Mouse (Mus musculus) intestine, embryonic 14.5 days (tissue): ENCODE results near the gene Stx6. TPM values are rescaled to one million over a fixed set of nuclear protein-coding genes. Genes with fewer than 3 reads are reported as not detected.

Experiments
- polyA plus RNA-seq: library from polyadenylated mRNA; unstranded; fragments of >200 nt; fragmentation: Nextera tagmentation; extraction: Ambion mirVana; gene quantifications from 2 replicates; pipeline ENCODE4 v1.2.1, GENCODE M21; 2014

Gene Stx6
- polyA plus RNA-seq, 1 experiment from 2014 or later, result 69.4 TPM

Other genes with a start within 250 kb of the Stx6 start
- 6.0 and 6.7 TPM in 2 replicates for gene Ier5, start 59.1 kb upstream of the Stx6 start, polyA plus RNA-seq
- 6.3 and 6.8 TPM in 2 replicates for gene Mr1, start 11.9 kb upstream of the Stx6 start, polyA plus RNA-seq
- 2.5 and 3.0 TPM in 2 replicates for gene BC034090, start 85.7 kb downstream of the Stx6 start, polyA plus RNA-seq